Mouse (Mus musculus) frontal cortex, postnatal 36 days (tissue): ENCODE results near the gene Vrk2.

Experiments used
- DNase-seq, 2 experiments: peaks; one replicate each; pipeline ENCODE4 v3.0.0; 2022; ENCODE audit warnings: low spot score in 2 of 2

Vrk2 gene

GRCm38 (mm10) chr11:26593061-26594059, at the start of gene Vrk2, which contains the start of gene Gm6899:
Vrk2 (minus strand) TSS chr11:26593999.
Gm6899 (plus strand) TSS chr11:26593241.
- DNase-seq: peak in 1 of 2 experiments; percentile 40

DNA sequence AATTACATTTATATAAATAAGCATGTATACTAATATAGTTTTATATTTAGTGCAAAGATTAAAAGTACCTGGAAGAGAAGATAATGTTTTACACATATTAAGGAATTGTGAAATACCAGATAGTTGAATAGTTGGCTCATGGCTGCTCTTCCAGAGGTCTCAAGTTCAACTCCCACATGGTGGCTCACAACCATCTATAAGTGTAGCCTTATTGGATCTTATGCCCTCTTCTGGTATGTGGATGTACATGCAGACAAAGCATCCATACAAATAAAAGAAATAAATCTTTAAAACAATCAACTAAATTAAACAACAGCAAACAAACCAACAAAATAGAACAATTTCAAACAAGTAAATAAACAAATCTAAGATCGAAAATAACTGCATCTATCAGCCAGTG, 48.3 kb upstream of the Vrk2 start:
- DNase-seq: no peak

DNA sequence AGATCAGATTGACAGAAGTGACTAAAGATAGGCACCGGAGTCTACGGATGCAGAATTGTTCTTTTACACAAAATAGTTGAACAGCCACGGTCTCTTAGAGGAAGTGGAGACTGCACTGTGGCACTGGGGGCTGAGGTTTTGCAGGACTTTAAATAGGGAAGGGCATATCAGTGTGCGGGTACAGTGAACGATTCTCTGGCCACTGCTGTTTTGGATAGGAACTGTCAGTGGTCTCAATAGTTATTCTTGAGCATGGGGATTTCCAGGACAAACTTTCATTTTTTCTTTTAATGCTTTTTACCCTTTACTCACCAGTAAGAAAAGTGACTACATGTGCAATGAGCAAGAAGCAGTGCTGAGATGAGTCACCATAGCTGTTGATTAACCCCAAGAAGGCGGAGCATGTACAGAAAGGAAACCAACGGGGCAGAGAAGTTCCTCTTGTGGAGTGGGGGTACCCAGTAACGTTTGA, 46.6 kb upstream of the Vrk2 start:
- no peak for DNase-seq

- DNase-seq: no peak
These were observed 42.4 kb upstream of the Vrk2 start for GRCm38 (mm10) chr11:26636239-26636638.

- DNase-seq: no peak
These were observed 28.9 kb upstream of the Vrk2 start for GRCm38 (mm10) chr11:26622727-26623126.

DNA sequence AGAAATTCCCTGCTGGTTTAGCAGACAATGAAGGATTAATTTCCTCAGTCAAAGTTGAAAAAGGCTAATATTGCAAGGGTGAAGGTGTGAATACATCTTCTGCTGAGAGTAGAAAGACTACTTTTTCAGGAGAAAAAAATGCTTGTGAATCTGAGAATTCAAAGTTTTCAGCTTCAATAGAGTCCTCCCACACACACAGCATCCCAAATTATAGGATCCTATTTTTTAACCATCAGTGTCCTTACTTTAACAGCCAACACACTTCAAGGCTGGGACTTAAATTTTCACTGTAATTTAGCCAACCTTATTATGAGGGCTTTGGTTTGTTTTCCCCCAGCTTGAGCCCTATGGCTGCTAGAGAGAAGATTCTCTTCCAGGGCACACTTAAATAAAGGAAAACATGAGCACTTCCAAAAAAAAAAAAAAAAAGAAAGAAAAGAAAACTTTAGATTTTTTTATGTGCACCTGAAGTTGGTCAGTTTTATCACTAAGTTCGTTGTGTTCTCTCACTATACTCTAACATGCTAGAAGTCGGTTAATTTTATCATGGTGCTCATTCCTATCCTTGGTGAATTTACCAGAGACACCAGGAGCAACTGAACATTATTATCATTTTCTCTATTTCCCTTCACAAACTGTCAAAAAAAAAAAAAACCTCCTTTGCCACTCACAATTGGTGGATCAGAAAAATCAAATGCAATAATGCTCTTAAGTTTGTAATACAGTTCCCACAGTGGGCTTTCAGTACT, 24.9 kb upstream of the Vrk2 start:
- DNase-seq: no peak

DNA sequence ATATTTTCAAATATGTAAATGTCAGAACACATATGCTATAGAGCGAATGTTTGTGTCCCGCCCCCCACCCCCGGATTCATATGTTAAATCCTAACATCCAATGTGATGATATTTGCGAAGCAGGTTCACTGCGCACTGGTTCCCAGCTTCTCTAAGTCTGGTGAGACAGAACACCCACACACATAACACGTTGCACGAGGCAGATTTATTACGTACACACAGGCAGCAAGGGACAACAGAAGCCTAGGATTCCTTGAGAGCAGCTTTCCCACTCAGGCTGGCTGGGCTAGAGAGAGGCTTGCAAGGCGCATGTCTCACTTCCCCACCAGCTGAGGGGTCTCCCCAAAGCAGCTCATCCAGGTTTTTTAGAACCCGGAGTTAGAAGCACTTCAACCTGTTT, 15.0 kb upstream of the Vrk2 start:
- DNase-seq: peak in 1 of 2 experiments; percentile 70

- no peak for DNase-seq
These were observed 10.4 kb upstream of the Vrk2 start for GRCm38 (mm10) chr11:26604061-26604655.

- DNase-seq: no peak
These were observed 7.9 kb upstream of the Vrk2 start for GRCm38 (mm10) chr11:26601571-26602175.

GRCm38 (mm10) chr11:26600692-26601091, 6.9 kb upstream of the Vrk2 start:
- DNase-seq: peak in 1 of 2 experiments; percentile 34

DNA sequence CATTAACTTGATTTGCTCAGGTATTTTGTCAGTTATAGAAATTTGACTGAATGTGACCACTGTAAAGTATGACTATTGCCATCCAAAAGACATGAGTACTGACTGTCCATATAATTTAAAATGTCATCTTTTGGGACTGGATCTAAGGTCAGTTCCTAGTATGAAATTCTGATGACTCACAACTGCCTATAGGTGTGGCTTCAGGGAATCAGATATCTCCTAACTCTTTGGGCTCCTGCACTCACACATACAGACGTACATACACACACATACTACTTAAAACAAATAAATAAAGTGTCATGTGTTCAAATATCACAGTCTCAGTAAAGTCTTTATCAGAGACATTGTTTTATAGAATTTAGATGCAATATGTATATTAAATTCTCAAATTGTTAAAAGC, 5.1 kb upstream of the Vrk2 start:
- DNase-seq: no peak

- no peak for DNase-seq
These were observed 4.0 kb upstream of the Vrk2 start for GRCm38 (mm10) chr11:26597761-26598160.

DNA sequence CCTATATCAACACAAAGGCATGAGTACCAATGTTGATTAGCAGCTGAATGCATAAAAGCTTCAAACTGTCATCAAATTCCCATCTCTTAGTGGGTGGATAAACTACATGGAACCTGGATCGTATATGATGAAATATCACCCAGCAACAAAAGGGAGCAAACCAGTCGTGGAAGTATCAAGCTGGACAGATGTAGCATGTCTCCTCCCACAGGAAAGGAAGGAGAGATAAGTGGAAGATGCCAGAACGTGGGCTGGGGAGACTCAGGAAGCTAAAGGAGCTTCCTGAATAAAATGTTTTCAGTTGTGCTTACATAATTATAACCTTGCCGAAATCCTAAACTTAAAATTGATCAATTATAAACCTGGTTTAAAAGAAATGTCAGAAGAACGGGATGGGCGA, 3.3 kb upstream of the Vrk2 start:
- peak in 1 of 2 experiments; percentile 33 for DNase-seq

DNA sequence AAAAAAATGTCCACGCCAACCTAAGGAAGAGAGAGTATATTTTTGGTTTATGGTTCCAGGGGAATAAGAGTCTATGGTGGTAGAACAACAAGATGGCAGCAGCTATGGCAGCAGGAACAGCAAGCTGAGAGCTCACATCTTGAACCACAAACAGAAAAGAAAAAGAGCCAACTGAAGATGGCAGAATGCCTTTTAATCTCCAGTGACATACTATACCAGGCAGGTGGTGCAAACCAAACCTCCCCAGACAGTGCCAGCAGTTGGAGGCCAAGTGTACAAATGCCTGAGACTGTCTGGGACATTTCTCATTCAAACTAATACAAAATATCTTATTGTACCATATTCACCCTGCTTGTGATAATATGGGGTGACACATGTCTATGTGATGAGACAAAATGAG, 2.4 kb upstream of the Vrk2 start:
- DNase-seq: no peak

DNA sequence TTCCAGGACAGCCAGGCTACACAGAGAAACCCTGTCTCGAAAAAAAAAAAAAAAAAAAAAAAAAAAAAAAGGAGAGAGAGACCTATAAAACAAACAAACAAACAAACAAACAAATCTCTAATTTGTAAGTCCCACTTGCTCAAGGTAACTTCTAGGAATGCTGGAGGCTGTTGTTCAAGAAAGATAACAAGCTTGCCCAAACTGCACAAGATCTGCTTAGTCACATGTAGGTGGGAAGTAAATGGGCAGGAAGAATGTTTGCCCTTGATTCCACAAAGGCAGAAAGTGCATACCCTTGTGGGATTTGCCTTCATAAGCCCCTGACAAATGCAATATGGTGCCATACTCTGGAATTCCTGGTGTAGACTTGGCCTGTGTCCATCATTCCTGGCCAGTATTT, 688 bp upstream of the Vrk2 start:
- DNase-seq: no peak

DNA sequence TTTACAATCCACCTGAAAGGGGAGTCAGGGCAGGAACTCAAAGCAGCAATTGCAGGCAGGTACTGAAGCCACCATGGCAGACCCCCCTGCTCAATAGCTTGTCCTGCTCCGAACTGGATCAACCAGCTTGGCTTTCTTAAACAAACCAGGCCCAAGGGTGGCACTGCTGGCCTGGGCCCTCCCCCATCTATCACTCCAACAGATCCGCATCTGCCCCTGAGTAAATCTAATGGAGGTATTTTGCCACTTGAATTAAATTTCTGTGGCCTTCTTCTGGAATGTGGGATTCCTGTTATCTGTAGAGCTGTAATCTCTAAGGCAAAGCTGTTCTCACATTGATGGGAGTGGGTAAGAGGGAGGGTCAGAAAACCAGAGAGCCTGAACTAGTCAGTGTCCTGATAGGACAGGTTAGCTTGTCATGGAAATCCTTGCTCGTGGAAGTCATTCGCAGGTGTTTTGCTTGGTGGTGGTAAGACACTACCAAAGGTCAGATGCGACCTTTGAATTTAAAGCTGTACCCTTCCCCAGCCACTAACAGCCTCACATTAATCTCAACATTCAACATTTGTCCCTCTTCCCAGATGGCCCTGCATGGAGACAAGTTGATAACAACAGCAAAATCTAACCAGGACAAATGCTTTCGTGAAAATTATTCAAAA, 1.3 kb downstream of the Vrk2 start:
- no peak for DNase-seq

DNA sequence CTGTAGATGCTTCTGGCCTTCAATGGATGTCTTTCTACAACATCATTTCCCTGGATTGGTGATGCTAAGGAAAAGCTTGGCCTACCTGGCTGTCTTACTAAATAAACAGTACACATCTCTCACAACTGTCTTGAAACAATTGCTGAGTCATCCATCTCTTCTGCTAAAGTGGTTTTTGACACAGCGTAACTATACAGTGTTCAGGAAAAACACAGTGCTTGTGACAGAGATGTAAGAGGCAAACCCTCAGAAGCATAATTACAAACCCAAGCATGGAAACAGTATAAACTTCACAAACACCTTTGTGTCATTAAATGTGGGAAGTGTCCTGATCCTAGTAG, 6.6 kb downstream of the Vrk2 start:
- no peak for DNase-seq

GRCm38 (mm10) chr11:26586367-26587183, 7.2 kb downstream of the Vrk2 start:
- DNase-seq: no peak

DNA sequence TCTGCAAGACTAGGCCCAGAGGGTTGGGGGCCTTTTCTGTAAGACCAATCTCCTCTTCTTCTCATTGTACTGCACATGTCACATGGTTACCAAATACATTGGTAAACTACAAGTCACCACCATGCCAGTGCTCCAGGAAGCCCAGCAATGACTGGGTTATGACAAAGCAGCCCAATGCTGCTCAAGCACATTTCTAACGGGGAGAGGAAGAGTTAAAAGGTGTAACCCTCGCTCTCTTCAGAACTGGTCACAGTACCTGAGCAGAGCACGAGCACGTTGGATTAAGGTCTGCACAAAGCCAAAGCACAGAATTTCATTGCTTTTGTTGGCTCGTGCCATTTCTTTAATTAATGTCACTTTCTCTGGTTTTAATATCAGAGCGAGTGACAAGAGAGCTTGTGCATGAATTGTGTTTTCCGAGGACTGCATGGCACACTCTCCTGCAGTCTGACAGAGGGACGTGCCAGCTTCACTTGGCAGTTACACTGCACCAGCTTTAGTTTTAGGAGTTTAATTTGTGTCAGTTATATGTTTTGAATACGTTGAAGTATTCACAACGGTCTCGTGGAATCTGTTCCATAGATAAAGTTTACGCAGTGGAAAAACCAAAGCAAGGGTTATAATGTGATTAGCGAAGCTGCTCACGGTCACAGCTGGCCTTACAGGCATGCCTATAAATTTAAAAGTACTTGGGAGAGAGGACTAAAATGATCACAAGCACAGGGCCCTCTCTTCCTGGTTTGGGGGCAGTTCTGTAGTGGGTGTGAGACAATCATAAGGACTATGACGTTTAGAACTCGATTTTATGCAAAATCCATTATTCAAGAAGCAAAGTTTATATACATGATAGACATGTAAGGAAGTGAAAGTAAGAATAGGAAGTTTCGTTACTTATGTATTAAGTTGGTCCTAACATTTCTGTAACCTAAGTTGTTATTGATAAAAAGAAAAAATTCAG, 8.1 kb downstream of the Vrk2 start:
- no peak for DNase-seq
